Mouse (Mus musculus) kidney, adult 2 months (tissue): Measurements from ENCODE around the gene Slc13a4.

Source experiments
- CTCF ChIP-seq: fragments of 200-500 bp; conservative IDR thresholded peaks from 2 replicates; pipeline ENCODE4 v1.5.1; 2011; ENCODE audit warnings: low read depth, mild to moderate bottlenecking, control low read depth, low read length, moderate library complexity, mixed read lengths; ENCODE audit not compliant: insufficient read depth, insufficient read length
- POLR2A ChIP-seq: fragments of 200-500 bp; IDR thresholded peaks from one replicate; pipeline ENCODE4 v1.6.1; 2011; ENCODE audit warnings: low read depth, low read length, control low read depth

- TF ChIP-seq CTCF (no peak), POLR2A (no peak)
Observed at GRCm38 (mm10) chr6:35355320-35355719, 47.4 kb upstream of the Slc13a4 start.
